Mouse (Mus musculus): Measurements from ENCODE around the gene Hist1h3a. TPM values are rescaled to one million over a fixed set of nuclear protein-coding genes. Genes with fewer than 3 reads are reported as not detected.
A peak's percentile ranks its signal among the peaks of the same experiment; 100 is the strongest.
"Not testable (repeated sequence)": the region's sequence is repeated elsewhere in the genome, so short reads cannot be mapped to it uniquely, and the experiment has no call there.

Gene Hist1h3a
- polyA plus RNA-seq, 1 experiment from 2014 or later = 5.1 TPM

DNA sequence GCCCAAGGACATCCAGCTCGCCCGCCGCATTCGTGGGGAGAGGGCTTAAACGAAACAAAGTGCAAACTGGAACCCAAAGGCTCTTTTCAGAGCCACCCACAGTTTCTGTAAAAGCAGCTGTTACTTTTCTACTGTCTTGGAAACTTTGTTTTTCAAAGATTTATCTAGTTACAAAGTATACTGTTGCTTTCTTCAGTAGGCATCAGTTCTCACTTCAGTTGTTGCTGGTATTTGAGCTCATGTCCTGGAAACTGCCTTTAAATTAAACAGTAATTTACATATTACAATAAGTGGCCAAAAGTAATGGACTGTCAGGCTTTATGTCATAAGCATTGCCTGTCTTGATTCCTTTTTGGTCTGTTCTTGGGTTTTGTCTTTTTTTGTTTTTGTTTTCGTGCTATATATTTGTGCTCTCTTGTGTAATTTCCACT is 9.4 kb downstream of the Hist1h3a start:
- peak overlapping the region; percentile 65 for H3K9ac ChIP-seq (ENCODE audit: low read length)
- no peaks in the 10 kb centered on the region for H3K36me3 ChIP-seq (ENCODE audit: control insufficient read depth, insufficient read depth, low read length)
- H3K27ac ChIP-seq (ENCODE audit: low read depth, low read length) = peak overlapping the region; percentile 76
- peaks cover 13% of the 10 kb centered on the region for H3K4me1 ChIP-seq (ENCODE audit: control insufficient read depth, insufficient read depth, low read length)
- WGBS = 5% methylated on average over 6 of the region's 6 CpGs
- H3K27me3 ChIP-seq (ENCODE audit: control insufficient read depth, insufficient read depth, low read length) = no peaks in the 10 kb centered on the region
- peak overlapping the region; percentile 33 for H3K4me3 ChIP-seq (ENCODE audit: low read depth, low read length)
- no peak for ATAC-seq (ENCODE audit: low FRiP score)
- no peaks in the 10 kb centered on the region for H3K9me3 ChIP-seq (ENCODE audit: control insufficient read depth, low read length)
- peak overlapping the region; percentile 53 for H3K4me2 ChIP-seq
- DNase-seq (ENCODE audit: low spot score, missing footprints) = peak; percentile 93

DNA sequence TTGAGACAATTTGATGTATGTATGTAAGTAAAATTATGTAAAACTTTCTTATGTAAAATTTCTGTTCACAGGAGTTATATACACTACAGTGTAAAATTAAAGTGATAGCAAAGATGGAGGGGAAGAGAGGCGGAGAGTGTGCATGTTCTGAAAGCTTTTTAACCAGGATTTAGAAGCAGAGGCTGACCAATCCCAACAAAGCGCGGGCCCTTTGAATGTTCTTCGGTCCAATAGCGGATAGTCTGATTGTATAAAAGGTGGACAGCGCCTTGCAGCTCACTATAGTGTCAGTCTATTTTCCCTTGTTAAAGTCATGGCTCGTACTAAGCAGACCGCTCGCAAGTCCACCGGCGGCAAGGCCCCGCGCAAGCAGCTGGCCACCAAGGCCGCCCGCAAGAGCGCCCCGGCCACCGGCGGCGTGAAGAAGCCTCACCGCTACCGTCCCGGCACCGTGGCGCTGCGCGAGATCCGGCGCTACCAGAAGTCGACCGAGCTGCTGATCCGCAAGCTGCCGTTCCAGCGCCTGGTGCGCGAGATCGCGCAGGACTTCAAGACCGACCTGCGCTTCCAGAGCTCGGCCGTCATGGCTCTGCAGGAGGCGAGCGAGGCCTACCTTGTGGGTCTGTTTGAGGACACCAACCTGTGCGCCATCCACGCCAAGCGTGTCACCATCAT is 10.0 kb downstream of the Hist1h3a start, which contains the start of gene Hist1h3b:
Hist1h3b (plus strand) TSS at position 201 of the 675 bp plus-strand sequence.
- H3K27me3 ChIP-seq (ENCODE audit: control insufficient read depth, insufficient read depth, low read length); H3K36me3 ChIP-seq (ENCODE audit: control insufficient read depth, insufficient read depth, low read length); H3K9me3 ChIP-seq (ENCODE audit: control insufficient read depth, low read length): not testable (repeated sequence)
- Histone ChIP-seq H3K9ac (ENCODE audit: low read length) (peak within 1 kb of the TSS; percentile 70), H3K27ac (ENCODE audit: low read depth, low read length) (peak within 1 kb of the TSS; percentile 94), H3K4me2 (peak within 1 kb of the TSS; percentile 53), H3K4me1 (ENCODE audit: control insufficient read depth, insufficient read depth, low read length) (peaks cover 13% of the 10 kb centered on the region), H3K4me3 (ENCODE audit: low read depth, low read length) (peak within 1 kb of the TSS; percentile 38)
- DNase-seq (ENCODE audit: low spot score, missing footprints) (peak; percentile 99), ATAC-seq (ENCODE audit: low FRiP score) (peak; percentile 92)
- 0% methylated on average over 18 of the region's 47 CpGs for WGBS

DNA sequence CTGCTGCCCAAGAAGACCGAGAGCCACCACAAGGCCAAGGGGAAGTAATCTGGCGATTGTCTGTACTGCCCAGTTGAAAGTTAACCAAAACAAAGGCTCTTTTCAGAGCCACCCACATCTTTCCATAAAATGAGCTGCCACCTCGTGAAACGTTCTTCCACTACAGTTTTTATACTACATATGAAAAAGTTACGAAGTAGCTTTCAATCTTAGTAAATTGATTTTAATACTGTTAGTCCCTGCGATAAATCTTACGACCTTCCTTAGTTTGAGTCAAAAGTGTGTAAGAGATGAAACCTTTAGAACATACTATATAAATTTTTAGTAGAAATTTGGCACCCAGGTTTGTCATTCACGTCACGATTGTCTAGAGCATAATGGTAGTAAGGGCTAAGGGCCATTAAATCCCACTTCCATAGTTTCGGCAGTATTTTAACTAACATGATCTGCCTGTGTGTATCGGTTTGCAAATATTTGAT is 10.7 kb downstream of the Hist1h3a start:
- 2% methylated on average over 11 of the region's 11 CpGs for WGBS
- H3K27me3 ChIP-seq (ENCODE audit: control insufficient read depth, insufficient read depth, low read length) = no peaks in the 10 kb centered on the region
- ATAC-seq (ENCODE audit: low FRiP score) (peak; percentile 34; the same call in 1 of the 2 replicates), DNase-seq (ENCODE audit: low spot score, missing footprints) (peak; percentile 91)
- peak overlapping the region; percentile 70 for H3K9ac ChIP-seq (ENCODE audit: low read length)
- peak overlapping the region; percentile 94 for H3K27ac ChIP-seq (ENCODE audit: low read depth, low read length)
- peak overlapping the region; percentile 51 for H3K4me2 ChIP-seq
- no peaks in the 10 kb centered on the region for H3K9me3 ChIP-seq (ENCODE audit: control insufficient read depth, low read length)
- peak overlapping the region; percentile 38 for H3K4me3 ChIP-seq (ENCODE audit: low read depth, low read length)
- H3K4me1 ChIP-seq (ENCODE audit: control insufficient read depth, insufficient read depth, low read length) = peaks cover 13% of the 10 kb centered on the region
- no peaks in the 10 kb centered on the region for H3K36me3 ChIP-seq (ENCODE audit: control insufficient read depth, insufficient read depth, low read length)

DNA sequence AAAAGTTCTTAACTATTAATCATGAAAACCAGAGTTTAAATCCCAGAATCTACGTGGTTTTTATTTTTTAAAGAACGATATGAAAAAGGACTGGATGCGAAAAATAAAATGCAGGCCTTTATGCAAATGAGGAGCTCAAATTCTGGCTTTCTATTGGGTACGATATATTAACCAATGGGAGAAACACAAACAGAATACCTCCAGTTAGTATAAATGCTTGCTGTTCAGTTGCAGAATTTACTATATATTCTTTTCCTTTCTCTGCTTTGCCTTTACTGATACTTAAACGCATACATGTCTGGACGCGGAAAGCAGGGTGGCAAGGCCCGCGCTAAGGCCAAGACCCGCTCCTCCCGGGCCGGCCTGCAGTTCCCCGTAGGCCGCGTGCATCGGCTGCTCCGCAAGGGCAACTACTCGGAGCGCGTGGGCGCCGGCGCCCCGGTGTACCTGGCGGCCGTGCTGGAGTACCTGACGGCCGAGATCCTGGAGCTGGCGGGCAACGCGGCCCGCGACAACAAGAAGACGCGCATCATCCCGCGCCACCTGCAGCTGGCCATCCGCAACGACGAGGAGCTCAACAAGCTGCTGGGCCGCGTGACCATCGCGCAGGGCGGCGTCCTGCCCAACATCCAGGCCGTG is 11.2 kb downstream of the Hist1h3a start, which contains the start of gene Hist1h2ab:
Hist1h2ab (plus strand) TSS at position 288 of the 639 bp plus-strand sequence.
- under 1% methylated on average over 27 of the region's 47 CpGs for WGBS
- DNase-seq (ENCODE audit: low spot score, missing footprints) (peak; percentile 97), ATAC-seq (ENCODE audit: low FRiP score) (peak; percentile 49)
- peak within 1 kb of the TSS; percentile 70 for H3K9ac ChIP-seq (ENCODE audit: low read length)
- peaks cover 13% of the 10 kb centered on the region for H3K4me1 ChIP-seq (ENCODE audit: control insufficient read depth, insufficient read depth, low read length)
- H3K4me3 ChIP-seq (ENCODE audit: low read depth, low read length) = peak within 1 kb of the TSS; percentile 38
- H3K4me2 ChIP-seq = peak within 1 kb of the TSS; percentile 51
- H3K27me3 ChIP-seq (ENCODE audit: control insufficient read depth, insufficient read depth, low read length); H3K9me3 ChIP-seq (ENCODE audit: control insufficient read depth, low read length); H3K36me3 ChIP-seq (ENCODE audit: control insufficient read depth, insufficient read depth, low read length): not testable (repeated sequence)
- peak within 1 kb of the TSS; percentile 94 for H3K27ac ChIP-seq (ENCODE audit: low read depth, low read length)

DNA sequence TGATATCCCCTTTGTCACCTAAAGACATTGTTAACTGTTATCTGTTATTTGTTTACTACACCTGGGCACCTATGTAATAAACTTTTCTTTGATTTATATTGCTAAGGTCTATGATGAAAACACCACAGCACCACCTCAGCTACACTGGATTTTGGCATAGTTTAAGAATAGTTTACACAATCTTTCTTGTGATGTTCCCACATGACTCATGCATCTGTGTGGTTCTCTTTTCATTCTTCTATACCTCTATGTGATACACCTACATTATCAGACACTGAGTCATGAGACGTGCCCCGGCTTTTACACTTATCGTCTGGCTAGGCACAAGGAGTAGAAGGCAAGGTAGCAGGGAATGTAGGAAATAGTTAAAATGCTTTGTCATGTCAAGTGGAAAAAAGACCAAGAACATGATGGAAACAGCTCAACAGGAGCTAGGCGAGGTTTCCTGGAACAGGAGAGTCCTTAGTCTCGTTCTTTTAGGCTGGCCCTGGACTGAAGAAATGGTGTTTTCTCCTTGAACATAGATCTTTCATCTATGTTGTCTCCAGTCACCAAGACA is 12.5 kb downstream of the Hist1h3a start:
- H3K9me3 ChIP-seq (ENCODE audit: control insufficient read depth, low read length) = no peaks in the 10 kb centered on the region
- H3K4me1 ChIP-seq (ENCODE audit: control insufficient read depth, insufficient read depth, low read length) = peaks cover 13% of the 10 kb centered on the region
- no peak overlapping the region for H3K4me3 ChIP-seq (ENCODE audit: low read depth, low read length)
- no peak overlapping the region for H3K9ac ChIP-seq (ENCODE audit: low read length)
- no peaks in the 10 kb centered on the region for H3K36me3 ChIP-seq (ENCODE audit: control insufficient read depth, insufficient read depth, low read length)
- WGBS = 91% methylated on average over 5 of the region's 5 CpGs
- DNase-seq (ENCODE audit: low spot score, missing footprints) (no peak), ATAC-seq (ENCODE audit: low FRiP score) (no peak)
- H3K27ac ChIP-seq (ENCODE audit: low read depth, low read length) = peak overlapping the region; percentile 63; the same call in 1 of the 2 replicates
- no peaks in the 10 kb centered on the region for H3K27me3 ChIP-seq (ENCODE audit: control insufficient read depth, insufficient read depth, low read length)
- H3K4me2 ChIP-seq = no peak overlapping the region

DNA sequence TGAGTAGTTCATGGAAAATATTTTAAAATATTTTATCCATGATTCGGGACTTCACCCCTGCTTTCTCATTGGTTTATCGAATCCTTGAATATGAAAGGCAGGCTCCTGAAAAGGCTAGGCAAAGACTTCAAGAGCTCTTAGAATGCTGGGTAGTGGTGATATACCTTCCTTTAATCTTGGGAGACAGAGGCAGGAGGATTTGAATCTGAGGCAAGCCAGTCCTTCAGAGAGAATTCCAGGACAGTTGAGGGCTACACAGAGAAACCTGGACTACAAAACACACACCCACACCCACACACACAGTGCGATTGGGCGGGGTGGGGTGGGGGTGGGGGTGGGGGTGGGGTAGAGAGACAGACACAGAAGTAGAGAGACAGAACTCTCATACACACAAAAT is 14.3 kb downstream of the Hist1h3a start:
- Histone ChIP-seq H3K27ac (ENCODE audit: low read depth, low read length) (peak overlapping the region; percentile 96), H3K9ac (ENCODE audit: low read length) (peak overlapping the region; percentile 44; the same call in 1 of the 2 replicates), H3K4me2 (peak overlapping the region; percentile 42; the same call in 1 of the 2 replicates), H3K36me3 (ENCODE audit: control insufficient read depth, insufficient read depth, low read length) (no peaks in the 10 kb centered on the region), H3K27me3 (ENCODE audit: control insufficient read depth, insufficient read depth, low read length) (no peaks in the 10 kb centered on the region), H3K4me1 (ENCODE audit: control insufficient read depth, insufficient read depth, low read length) (peaks cover 10% of the 10 kb centered on the region), H3K9me3 (ENCODE audit: control insufficient read depth, low read length) (no peaks in the 10 kb centered on the region), H3K4me3 (ENCODE audit: low read depth, low read length) (no peak overlapping the region)
- DNase-seq (ENCODE audit: low spot score, missing footprints) (no peak), ATAC-seq (ENCODE audit: low FRiP score) (no peak)
- 5% methylated on average over 4 of the region's 4 CpGs for WGBS

DNA sequence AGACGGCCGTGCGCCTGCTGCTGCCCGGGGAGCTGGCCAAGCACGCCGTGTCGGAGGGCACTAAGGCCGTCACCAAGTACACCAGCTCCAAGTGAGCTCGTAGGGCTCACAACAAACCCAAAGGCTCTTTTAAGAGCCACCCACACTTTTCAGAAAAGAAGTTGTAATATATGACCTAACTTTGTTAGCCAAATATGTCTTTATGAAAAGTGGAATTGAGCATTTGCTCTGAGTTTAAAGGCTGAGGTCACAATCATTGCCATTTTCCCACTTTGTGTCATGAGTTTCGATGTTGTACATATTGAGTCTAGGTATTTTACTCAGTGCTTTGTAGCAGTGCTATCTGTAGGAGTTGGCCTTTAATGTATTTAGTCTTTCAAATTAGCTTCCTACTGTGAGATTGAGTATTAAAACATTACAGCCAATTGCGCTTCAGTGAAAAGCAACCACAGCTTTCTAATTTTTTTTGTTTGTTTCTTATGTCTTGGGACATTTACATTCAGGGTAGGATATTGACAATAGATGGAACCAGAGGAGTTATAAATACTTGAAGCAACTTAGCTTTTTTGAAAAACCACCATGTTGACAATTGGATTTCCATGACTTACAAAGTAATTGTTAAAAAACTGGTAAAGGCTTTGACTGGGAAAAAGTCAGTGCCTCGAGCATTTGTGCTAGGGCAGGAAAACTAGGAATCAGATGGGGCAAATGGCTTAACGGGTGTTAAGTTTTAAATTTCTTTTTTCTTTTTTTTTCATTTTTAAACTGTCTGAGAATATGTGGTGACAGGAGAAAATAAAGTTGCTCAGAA is 14.9 kb downstream of the Hist1h3a start:
- Histone ChIP-seq H3K4me3 (ENCODE audit: low read depth, low read length) (peak overlapping the region; percentile 39), H3K4me1 (ENCODE audit: control insufficient read depth, insufficient read depth, low read length) (peaks cover 8% of the 10 kb centered on the region; the same call in 1 of the 2 replicates), H3K27me3 (ENCODE audit: control insufficient read depth, insufficient read depth, low read length) (no peaks in the 10 kb centered on the region), H3K4me2 (peak overlapping the region; percentile 42), H3K9me3 (ENCODE audit: control insufficient read depth, low read length) (no peaks in the 10 kb centered on the region), H3K9ac (ENCODE audit: low read length) (peak overlapping the region; percentile 54), H3K36me3 (ENCODE audit: control insufficient read depth, insufficient read depth, low read length) (no peaks in the 10 kb centered on the region), H3K27ac (ENCODE audit: low read depth, low read length) (peak overlapping the region; percentile 96)
- WGBS = 3% methylated on average over 13 of the region's 13 CpGs
- ATAC-seq (ENCODE audit: low FRiP score) = peak; percentile 14; the same call in 1 of the 2 replicates
- DNase-seq (ENCODE audit: low spot score, missing footprints) = peak; percentile 94

DNA sequence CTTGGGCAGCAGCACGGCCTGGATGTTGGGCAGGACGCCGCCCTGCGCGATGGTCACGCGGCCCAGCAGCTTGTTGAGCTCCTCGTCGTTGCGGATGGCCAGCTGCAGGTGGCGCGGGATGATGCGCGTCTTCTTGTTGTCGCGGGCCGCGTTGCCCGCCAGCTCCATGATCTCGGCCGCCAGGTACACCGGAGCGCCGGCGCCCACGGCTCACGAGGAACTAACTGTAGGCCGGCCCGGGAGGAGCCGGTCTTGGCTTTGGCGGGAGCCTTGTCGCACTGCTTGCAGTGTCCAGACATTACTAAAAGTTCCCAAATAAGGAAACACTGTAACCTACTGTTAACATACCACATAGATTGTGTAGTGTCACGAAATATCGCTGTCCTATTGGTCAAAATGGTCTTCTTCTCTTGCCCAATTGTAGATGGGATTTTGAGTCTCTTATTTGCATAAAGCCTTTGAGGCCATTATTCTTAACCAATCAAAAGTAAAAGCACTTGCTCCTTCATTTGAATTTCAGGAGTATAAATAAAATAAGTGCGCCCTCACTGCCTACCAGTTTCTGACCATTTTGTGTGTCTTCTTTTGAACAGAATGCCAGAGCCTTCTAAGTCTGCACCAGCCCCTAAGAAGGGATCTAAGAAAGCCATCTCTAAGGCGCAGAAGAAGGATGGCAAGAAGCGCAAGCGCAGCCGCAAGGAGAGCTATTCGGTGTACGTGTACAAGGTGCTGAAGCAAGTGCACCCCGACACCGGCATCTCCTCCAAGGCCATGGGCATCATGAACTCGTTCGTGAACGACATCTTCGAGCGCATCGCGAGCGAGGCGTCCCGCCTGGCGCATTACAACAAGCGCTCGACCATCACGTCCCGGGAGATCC is 15.7 kb downstream of the Hist1h3a start, which contains the start of gene Hist1h2bb:
Hist1h2bb (plus strand) TSS at position 534 of the 880 bp plus-strand sequence.
- WGBS = under 1% methylated on average over 40 of the region's 58 CpGs
- DNase-seq (ENCODE audit: low spot score, missing footprints) (peak; percentile 97), ATAC-seq (ENCODE audit: low FRiP score) (peak; percentile 92)
- Histone ChIP-seq H3K4me2 (peak within 1 kb of the TSS; percentile 61), H3K9ac (ENCODE audit: low read length) (peak within 1 kb of the TSS; percentile 70), H3K4me3 (ENCODE audit: low read depth, low read length) (peak within 1 kb of the TSS; percentile 39), H3K27ac (ENCODE audit: low read depth, low read length) (peak within 1 kb of the TSS; percentile 96)
- not testable (repeated sequence) for H3K27me3 ChIP-seq (ENCODE audit: control insufficient read depth, insufficient read depth, low read length); H3K9me3 ChIP-seq (ENCODE audit: control insufficient read depth, low read length); H3K36me3 ChIP-seq (ENCODE audit: control insufficient read depth, insufficient read depth, low read length); H3K4me1 ChIP-seq (ENCODE audit: control insufficient read depth, insufficient read depth, low read length)
